Mouse (Mus musculus) lung, embryonic 14.5 days (tissue): ENCODE results near the gene Slc24a3. TPM values are rescaled to one million over a fixed set of nuclear protein-coding genes. Genes with fewer than 3 reads are reported as not detected.

Experiments
- ATAC-seq: fragments of 200-750 bp; cut with Nextera tagmentation; 2 replicates; pipeline ENCODE4 v1.8.0; 2017; ENCODE audit warnings: mild to moderate bottlenecking, moderate TSS enrichment, moderate library complexity; ENCODE audit not compliant: insufficient read depth
- DNase-seq: peaks from one replicate; pipeline ENCODE4 v3.0.0-alpha.2; 2015
- H3K27ac ChIP-seq: fragments of 300-500 bp; sonication (generic); 2 replicates; pipeline ENCODE4 v1.5.1; 2014; ENCODE audit warnings: low read depth, mild to moderate bottlenecking, moderate library complexity
- H3K27me3 ChIP-seq: fragments of 300-500 bp; sonication (generic); 2 replicates; pipeline ENCODE4 v1.6.1; 2014; ENCODE audit warnings: low read length, control low read depth; ENCODE audit not compliant: insufficient read depth
- H3K36me3 ChIP-seq: fragments of 300-500 bp; sonication (generic); 2 replicates; pipeline ENCODE4 v1.6.1; 2014; ENCODE audit warnings: control low read depth; ENCODE audit not compliant: insufficient read depth
- H3K4me1 ChIP-seq: fragments of 300-500 bp; sonication (generic); 2 replicates; pipeline ENCODE4 v1.6.1; 2014; ENCODE audit warnings: antibody characterized with exemption, control low read depth; ENCODE audit not compliant: insufficient read depth
- H3K4me2 ChIP-seq: fragments of 300-500 bp; sonication (generic); 2 replicates; pipeline ENCODE4 v1.6.1; 2014; ENCODE audit warnings: mild to moderate bottlenecking
- H3K4me3 ChIP-seq: fragments of 300-500 bp; sonication (generic); 2 replicates; pipeline ENCODE4 v1.5.1; 2014; ENCODE audit warnings: low read depth, low read length
- H3K9ac ChIP-seq: fragments of 300-500 bp; sonication (generic); 2 replicates; pipeline ENCODE4 v1.6.1; 2014
- H3K9me3 ChIP-seq: fragments of 300-500 bp; sonication (generic); 2 replicates; pipeline ENCODE4 v1.6.1; 2016; ENCODE audit warnings: low read depth, low read length, control low read depth
- CTCF ChIP-seq: IDR thresholded peaks from 2 replicates; pipeline ENCODE4 v1.5.1; 2016; ENCODE audit warnings: antibody characterized with exemption, low read depth
- WGBS: fragments of 180-500 bp; shearing (Covaris S2); extraction: QIAGEN DNeasy Blood & Tissue Kit; methylation state at CpG from one replicate; pipeline ENCODE4 v1.1.7; 2014; 5-methylcytosine and 5-hydroxymethylcytosine counted together
- polyA plus RNA-seq: library from polyadenylated mRNA; unstranded; fragments of >200 nt; fragmentation: Nextera tagmentation; extraction: Ambion mirVana; gene quantifications from 2 replicates; pipeline ENCODE4 v1.2.1, GENCODE M21; 2014

Slc24a3 gene
- polyA plus RNA-seq, 1 experiment from 2014 or later = 4.3 TPM

DNA sequence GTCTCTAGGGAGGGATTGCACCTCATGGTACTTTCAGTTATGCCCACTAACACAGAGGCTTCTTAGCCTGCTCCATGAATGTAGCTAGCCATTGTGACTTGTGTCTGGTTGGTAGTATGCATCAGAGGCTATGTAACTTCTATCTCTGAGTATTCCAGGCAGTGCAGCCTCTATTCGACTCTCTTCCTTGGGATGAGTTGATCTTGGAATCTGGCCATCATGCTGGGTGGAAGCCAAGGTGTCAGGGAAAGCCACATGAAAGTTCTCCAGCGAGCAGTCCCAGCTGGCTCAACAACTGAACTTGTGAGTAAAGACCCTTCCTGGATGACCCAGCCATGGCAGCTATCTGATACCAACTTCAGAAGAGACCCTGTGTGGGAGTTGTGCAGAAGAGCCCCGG lies 89.8 kb downstream of the Slc24a3 start:
- TF ChIP-seq CTCF = no peak
- WGBS = 36% methylated on average over 3 of the region's 3 CpGs
- Histone ChIP-seq H3K9me3 (no peaks in the 10 kb centered on the region), H3K27ac (peak overlapping the region; percentile 36; the same call in 1 of the 2 replicates), H3K4me1 (peaks cover 19% of the 10 kb centered on the region; the same call in 1 of the 2 replicates), H3K36me3 (no peaks in the 10 kb centered on the region), H3K27me3 (no peaks in the 10 kb centered on the region), H3K4me2 (no peak overlapping the region), H3K4me3 (no peak overlapping the region), H3K9ac (no peak overlapping the region)
- ATAC-seq (peak; percentile 93), DNase-seq (peak; percentile 93)

DNA sequence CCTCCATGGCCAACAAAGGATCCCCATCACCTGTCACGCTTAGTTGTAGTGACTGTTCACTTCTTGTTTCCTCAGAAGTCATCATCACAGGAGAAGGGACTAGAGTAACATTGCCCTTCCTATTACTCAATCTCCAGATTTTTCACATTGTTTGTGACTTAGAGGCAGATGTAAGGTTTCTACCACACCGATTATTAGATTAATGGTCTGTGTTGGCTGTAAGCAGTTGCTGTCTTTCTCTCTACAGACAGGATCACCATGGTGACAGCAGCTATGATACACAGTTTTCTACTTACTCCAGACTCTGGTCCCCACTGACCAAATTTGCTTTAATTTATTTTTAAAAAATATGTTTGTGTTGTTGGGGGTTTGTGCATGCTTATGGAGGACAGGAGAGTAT lies 90.3 kb downstream of the Slc24a3 start:
- DNase-seq (peak; percentile 79), ATAC-seq (peak; percentile 91)
- H3K9me3 ChIP-seq = no peaks in the 10 kb centered on the region
- WGBS = 56% methylated on average over 2 of the region's 2 CpGs
- H3K27me3 ChIP-seq = no peaks in the 10 kb centered on the region
- no peak overlapping the region for H3K4me2 ChIP-seq
- H3K4me3 ChIP-seq = no peak overlapping the region
- H3K9ac ChIP-seq = no peak overlapping the region
- H3K27ac ChIP-seq = no peak overlapping the region; the same call in 1 of the 2 replicates
- H3K4me1 ChIP-seq = peaks cover 19% of the 10 kb centered on the region; the same call in 1 of the 2 replicates
- no peaks in the 10 kb centered on the region for H3K36me3 ChIP-seq
- no peak for TF ChIP-seq CTCF

DNA sequence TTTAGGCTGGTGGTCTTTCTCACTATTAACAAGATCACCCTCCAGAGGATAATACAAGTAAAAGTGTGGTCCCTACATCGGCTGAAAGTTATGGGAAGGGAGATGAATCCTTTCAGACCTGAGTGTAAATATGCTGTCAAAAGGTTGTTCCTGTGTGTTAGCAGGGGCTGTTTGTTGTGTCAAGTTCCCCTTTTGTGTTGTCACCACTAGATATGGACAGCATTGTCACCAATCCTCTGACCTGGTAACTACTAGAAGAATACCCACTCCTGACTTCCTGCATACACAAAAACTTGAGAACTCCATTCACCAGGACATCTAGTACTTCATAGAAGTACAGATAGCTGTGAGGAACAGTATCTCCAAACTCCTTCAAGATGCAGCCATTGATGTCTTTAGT lies 93.0 kb downstream of the Slc24a3 start:
- H3K4me2 ChIP-seq = no peak overlapping the region
- no peak overlapping the region for H3K4me3 ChIP-seq
- H3K36me3 ChIP-seq = no peaks in the 10 kb centered on the region
- no peak overlapping the region for H3K9ac ChIP-seq
- TF ChIP-seq CTCF = no peak
- no peak for ATAC-seq
- H3K9me3 ChIP-seq = no peaks in the 10 kb centered on the region
- peaks cover 19% of the 10 kb centered on the region; the same call in 1 of the 2 replicates for H3K4me1 ChIP-seq
- no peak overlapping the region for H3K27ac ChIP-seq
- 69% methylated on average over 1 of the region's 1 CpGs for WGBS
- no peak for DNase-seq
- no peaks in the 10 kb centered on the region for H3K27me3 ChIP-seq

DNA sequence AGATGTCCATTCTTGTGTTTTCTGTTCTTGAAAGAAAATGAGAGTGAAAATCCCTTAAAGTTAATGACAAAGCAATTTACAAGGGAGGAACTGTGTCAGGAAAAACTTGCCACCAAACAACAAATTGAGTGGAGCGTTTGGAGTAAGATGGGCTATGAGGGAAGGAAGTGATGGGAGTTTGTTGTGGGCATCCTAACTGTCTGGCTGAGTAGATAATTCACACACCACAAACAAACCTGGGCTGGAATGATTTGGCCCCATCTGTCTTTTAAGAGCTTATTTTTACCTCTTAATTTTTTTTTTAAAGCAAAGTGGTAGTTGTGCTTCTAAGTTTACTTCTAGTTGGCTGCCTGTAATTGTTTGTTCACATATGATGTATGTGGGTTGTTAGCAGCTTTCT lies 94.6 kb downstream of the Slc24a3 start:
- H3K4me3 ChIP-seq = no peak overlapping the region
- WGBS = 80% methylated on average over 1 of the region's 1 CpGs
- H3K4me1 ChIP-seq = peaks cover 10% of the 10 kb centered on the region; the same call in 1 of the 2 replicates
- H3K4me2 ChIP-seq = no peak overlapping the region
- no peak overlapping the region for H3K9ac ChIP-seq
- H3K9me3 ChIP-seq = no peaks in the 10 kb centered on the region
- DNase-seq = no peak
- H3K27ac ChIP-seq = no peak overlapping the region
- no peak for TF ChIP-seq CTCF
- no peaks in the 10 kb centered on the region for H3K36me3 ChIP-seq
- no peaks in the 10 kb centered on the region for H3K27me3 ChIP-seq
- no peak for ATAC-seq

DNA sequence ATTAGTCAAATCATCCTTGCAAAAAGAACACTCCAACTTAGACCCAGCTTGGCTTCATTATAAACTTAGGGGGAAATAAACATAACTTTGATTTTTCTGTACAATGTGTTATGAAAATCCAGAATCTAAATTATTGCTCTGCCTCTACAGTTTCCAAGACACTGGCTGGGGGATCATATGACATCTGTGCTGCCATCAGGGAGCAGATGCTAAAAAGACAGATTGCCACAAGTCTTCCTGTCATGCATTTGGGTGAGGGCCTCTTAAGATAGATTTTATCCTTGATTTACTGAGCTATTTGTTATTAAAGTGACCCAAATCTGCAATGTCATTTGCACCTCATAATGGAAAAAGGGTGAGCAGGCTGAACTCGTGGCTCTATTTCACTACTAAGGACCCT lies 99.2 kb downstream of the Slc24a3 start:
- H3K9me3 ChIP-seq = no peaks in the 10 kb centered on the region
- no peak overlapping the region for H3K27ac ChIP-seq
- no peak overlapping the region for H3K4me3 ChIP-seq
- no peak overlapping the region for H3K4me2 ChIP-seq
- ATAC-seq = peak; percentile 62; the same call in 1 of the 2 replicates
- DNase-seq = peak; percentile 49
- H3K27me3 ChIP-seq = no peaks in the 10 kb centered on the region
- H3K4me1 ChIP-seq = no peaks in the 10 kb centered on the region
- WGBS = 20% methylated on average over 1 of the region's 1 CpGs
- no peaks in the 10 kb centered on the region for H3K36me3 ChIP-seq
- no peak for TF ChIP-seq CTCF
- H3K9ac ChIP-seq = no peak overlapping the region

DNA sequence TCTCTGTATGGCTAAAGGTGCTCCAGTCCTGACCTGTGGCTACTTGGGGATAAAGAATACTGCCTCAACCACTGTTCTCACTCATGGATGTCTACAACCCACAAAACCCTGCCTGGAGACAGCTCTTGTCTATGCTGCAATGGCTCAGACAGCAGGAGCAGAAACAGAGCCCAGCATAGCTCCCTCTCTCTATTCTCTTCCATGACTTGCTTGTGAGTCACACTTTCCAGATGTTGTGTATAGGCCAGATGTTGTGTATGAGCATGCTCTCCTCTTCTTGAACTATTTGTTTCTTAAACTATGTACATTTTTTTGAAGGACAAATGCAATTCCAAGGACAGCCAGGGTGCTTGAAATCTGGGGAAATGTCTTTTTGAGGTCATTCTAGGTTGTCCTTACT lies 101.4 kb downstream of the Slc24a3 start:
- ATAC-seq (no peak), DNase-seq (no peak)
- no peak overlapping the region for H3K27ac ChIP-seq
- TF ChIP-seq CTCF = no peak
- H3K36me3 ChIP-seq = no peaks in the 10 kb centered on the region
- H3K27me3 ChIP-seq = no peaks in the 10 kb centered on the region
- no peak overlapping the region for H3K9ac ChIP-seq
- H3K4me1 ChIP-seq = no peaks in the 10 kb centered on the region
- no peak overlapping the region for H3K4me3 ChIP-seq
- H3K4me2 ChIP-seq = no peak overlapping the region
- H3K9me3 ChIP-seq = no peaks in the 10 kb centered on the region

DNA sequence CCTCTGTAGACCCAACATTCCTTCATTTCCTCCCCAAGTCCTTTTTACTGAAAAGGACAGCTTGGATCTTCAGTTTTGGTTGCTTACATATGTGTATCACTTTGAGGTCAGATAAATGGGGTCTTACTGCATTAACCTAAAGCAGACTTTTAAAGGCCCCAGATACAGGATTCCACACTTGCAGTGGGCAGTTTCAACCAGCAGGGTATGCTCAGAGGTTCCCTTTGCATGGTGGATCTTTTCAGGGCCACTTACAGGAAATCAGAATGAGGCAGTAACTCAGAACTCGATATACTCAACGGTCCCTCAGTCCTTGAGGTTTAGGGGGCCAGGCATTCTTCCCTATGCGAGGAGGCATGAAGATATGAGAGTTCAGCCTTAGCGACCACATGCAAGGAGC lies 101.9 kb downstream of the Slc24a3 start:
- H3K9ac ChIP-seq = no peak overlapping the region
- no peak for DNase-seq
- ATAC-seq = no peak
- no peak overlapping the region for H3K4me3 ChIP-seq
- no peaks in the 10 kb centered on the region for H3K4me1 ChIP-seq
- no peaks in the 10 kb centered on the region for H3K9me3 ChIP-seq
- H3K36me3 ChIP-seq = no peaks in the 10 kb centered on the region
- WGBS = 69% methylated on average over 4 of the region's 4 CpGs
- H3K27ac ChIP-seq = no peak overlapping the region
- TF ChIP-seq CTCF = peak; percentile 41
- H3K27me3 ChIP-seq = no peaks in the 10 kb centered on the region
- H3K4me2 ChIP-seq = no peak overlapping the region
